Mouse (Mus musculus) cortical plate, adult 2 months (tissue): Measurements from ENCODE around the gene Spata9. TPM values are rescaled to one million over a fixed set of nuclear protein-coding genes. Genes with fewer than 3 reads are reported as not detected.

Experiments used
- H3K27ac ChIP-seq: fragments of 200-500 bp; 2 replicates; pipeline ENCODE4 v1.5.1; 2012; ENCODE audit warnings: low read length, control low read depth, inconsistent platforms; ENCODE audit not compliant: insufficient read depth
- H3K4me1 ChIP-seq: fragments of 200-500 bp; 2 replicates; pipeline ENCODE4 v1.6.1; 2011; ENCODE audit warnings: low read length; ENCODE audit not compliant: control insufficient read depth, insufficient read depth
- H3K4me3 ChIP-seq: fragments of 200-500 bp; 2 replicates; pipeline ENCODE4 v1.5.1; 2011; ENCODE audit warnings: mild to moderate bottlenecking, low read length, control low read depth; ENCODE audit not compliant: insufficient read depth
- CTCF ChIP-seq: fragments of 200-500 bp; IDR thresholded peaks from 2 replicates; pipeline ENCODE4 v1.5.1; 2011; ENCODE audit warnings: mild to moderate bottlenecking, control low read depth, low read length; ENCODE audit not compliant: insufficient read depth; ENCODE audit errors: extremely low read depth
- POLR2A ChIP-seq: fragments of 200-500 bp; IDR thresholded peaks from 2 replicates; pipeline ENCODE4 v1.6.1; 2011; ENCODE audit warnings: mild to moderate bottlenecking, low read length, control low read depth; ENCODE audit not compliant: insufficient read depth; ENCODE audit errors: extremely low read depth
- polyA plus RNA-seq: library from polyadenylated mRNA; depleted of rRNA; stranded (reverse); fragments of >200 nt; gene quantifications from 2 replicates; pipeline ENCODE4 v1.2.3, GENCODE M21; 2012; rRNA removed

The Spata9 gene
- polyA plus RNA-seq, 1 experiment: 0.23 TPM

DNA sequence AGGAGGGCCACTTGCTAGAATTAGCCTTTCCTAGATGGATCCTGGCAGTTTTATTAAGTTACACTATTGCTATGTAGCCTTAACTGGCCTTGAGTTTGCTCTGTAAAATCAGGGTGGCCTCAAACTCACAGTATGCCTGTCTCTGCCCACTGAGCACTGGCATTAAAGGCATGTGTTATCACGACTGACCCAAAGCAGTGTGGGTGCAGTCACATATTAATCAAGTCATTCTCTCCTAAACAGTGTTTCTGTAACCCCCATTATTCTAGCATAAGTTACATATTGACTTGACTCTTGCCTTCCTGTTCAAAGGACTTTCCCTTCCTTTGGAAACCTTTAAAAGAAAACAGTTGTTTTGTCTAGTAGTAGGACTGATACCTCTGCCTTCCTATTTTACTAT is 75.5 kb downstream of the Spata9 start:
- TF ChIP-seq CTCF (no peak), POLR2A (no peak)
- H3K27ac ChIP-seq: no peak overlapping the region
- H3K4me1 ChIP-seq: no peaks in the 10 kb centered on the region
- no peak overlapping the region for H3K4me3 ChIP-seq

DNA sequence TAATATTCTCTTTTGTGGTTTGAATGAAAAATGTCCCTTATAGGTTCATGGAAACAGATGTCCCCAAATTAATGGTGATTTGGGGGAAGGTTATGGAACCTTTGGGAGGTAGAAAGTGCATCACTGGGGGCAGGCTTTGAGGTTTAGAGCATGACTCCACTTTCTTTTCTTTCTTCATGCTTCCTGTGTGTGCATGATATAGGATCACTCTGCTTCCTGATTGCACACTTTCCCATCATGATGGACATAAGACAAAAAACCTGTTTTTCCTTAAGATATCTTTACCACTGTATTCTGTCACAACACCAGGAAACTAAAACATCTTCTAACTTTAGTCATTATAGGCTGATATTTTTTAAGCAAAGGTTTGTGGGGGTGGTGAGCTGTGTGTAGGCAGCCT is 78.0 kb downstream of the Spata9 start:
- H3K27ac ChIP-seq: no peak overlapping the region
- H3K4me1 ChIP-seq: no peaks in the 10 kb centered on the region
- H3K4me3 ChIP-seq: no peak overlapping the region
- TF ChIP-seq CTCF: no peak
- no peak for TF ChIP-seq POLR2A

Other genes with a start within 250 kb of the Spata9 start
- 69.9 and 77.0 TPM in 2 replicates for gene Glrx, start 127.3 kb upstream of the Spata9 start, polyA plus RNA-seq
- 11.1 and 13.0 TPM in 2 replicates for gene Rhobtb3, start 23.2 kb upstream of the Spata9 start, polyA plus RNA-seq
- gene Rfesd, start 51.6 kb downstream of the Spata9 start, polyA plus RNA-seq: 13.8 and 15.6 TPM in 2 replicates
- 6.0 and 7.3 TPM in 2 replicates for gene Gpr150, start 89.8 kb downstream of the Spata9 start, polyA plus RNA-seq
- 5.0 and 5.4 TPM in 2 replicates for gene Arsk, start 131.5 kb downstream of the Spata9 start, polyA plus RNA-seq
- gene Ttc37, start 131.6 kb downstream of the Spata9 start, polyA plus RNA-seq: 12.9 and 13.9 TPM in 2 replicates